Mouse (Mus musculus) liver, postnatal 0 days (tissue): Measurements from ENCODE around the gene Hpca. TPM values are rescaled to one million over a fixed set of nuclear protein-coding genes. Genes with fewer than 3 reads are reported as not detected.

Source experiments
- ATAC-seq: fragments of 200-750 bp; cut with Nextera tagmentation; 2 replicates; pipeline ENCODE4 v1.8.0; 2017; ENCODE audit warnings: mild to moderate bottlenecking, moderate library complexity
- DNase-seq: peaks from one replicate; pipeline ENCODE4 v3.0.0-alpha.2; 2016
- H3K27ac ChIP-seq: fragments of 300-500 bp; sonication (generic); 2 replicates; pipeline ENCODE4 v1.5.1; 2014; ENCODE audit warnings: antibody characterized with exemption, moderate library complexity, mild to moderate bottlenecking, low read depth
- H3K27me3 ChIP-seq: fragments of 300-500 bp; sonication (generic); 2 replicates; pipeline ENCODE4 v1.6.1; 2014; ENCODE audit warnings: low read length, control low read depth, mixed read lengths; ENCODE audit not compliant: insufficient read depth
- H3K36me3 ChIP-seq: fragments of 300-500 bp; sonication (generic); replicated peaks from 2 replicates; pipeline ENCODE4 v1.6.1; 2014; ENCODE audit warnings: mild to moderate bottlenecking, control low read depth, low read length, moderate library complexity, mixed read lengths; ENCODE audit not compliant: insufficient read depth
- H3K4me1 ChIP-seq: fragments of 300-500 bp; sonication (generic); 2 replicates; pipeline ENCODE4 v1.6.1; 2014; ENCODE audit warnings: antibody characterized with exemption, mild to moderate bottlenecking, control low read depth; ENCODE audit not compliant: insufficient read depth
- H3K4me2 ChIP-seq: fragments of 300-500 bp; sonication (generic); 2 replicates; pipeline ENCODE4 v1.6.1; 2014; ENCODE audit warnings: low read depth, mild to moderate bottlenecking, low read length, moderate library complexity, mixed read lengths
- H3K4me3 ChIP-seq: fragments of 300-500 bp; sonication (generic); 2 replicates; pipeline ENCODE4 v1.5.1; 2014; ENCODE audit warnings: low read depth, low read length
- H3K9ac ChIP-seq: fragments of 300-500 bp; sonication (generic); replicated peaks from 2 replicates; pipeline ENCODE4 v1.6.1; 2014; ENCODE audit warnings: mild to moderate bottlenecking, moderate library complexity
- H3K9me3 ChIP-seq: fragments of 300-500 bp; sonication (generic); 2 replicates; pipeline ENCODE4 v1.6.1; 2016; ENCODE audit warnings: mild to moderate bottlenecking, control low read depth, low read length, mixed read lengths
- CTCF ChIP-seq: sonication (generic); IDR thresholded peaks from 2 replicates; pipeline ENCODE4 v1.5.1; 2016; ENCODE audit warnings: antibody characterized with exemption, low read depth
- EP300 ChIP-seq: IDR thresholded peaks from 2 replicates; pipeline ENCODE4 v1.6.1; 2016; ENCODE audit warnings: antibody characterized with exemption, low read depth, mild to moderate bottlenecking
- WGBS: fragments of 180-500 bp; shearing (Covaris S2); extraction: QIAGEN DNeasy Blood & Tissue Kit; methylation state at CpG from one replicate; pipeline ENCODE4 v1.1.7; 2014; ENCODE audit not compliant: insufficient replicate concordance; 5-methylcytosine and 5-hydroxymethylcytosine counted together
- polyA plus RNA-seq: library from polyadenylated mRNA; unstranded; fragments of >200 nt; fragmentation: Nextera tagmentation; extraction: Ambion mirVana; gene quantifications from 2 replicates; pipeline ENCODE4 v1.2.1, GENCODE M21; 2015

Hpca gene
- polyA plus RNA-seq, 1 experiment from 2014 or later, result 0.18 TPM

GRCm38 (mm10) chr4:129113083-129113988, 8.5 kb downstream of the Hpca start:
- H3K36me3 ChIP-seq, result no peaks in the 10 kb centered on the region
- no peak overlapping the region for H3K9ac ChIP-seq
- DNase-seq (peak; percentile 86), ATAC-seq (peak; percentile 70)
- H3K27ac ChIP-seq, result no peak overlapping the region
- WGBS, result 35% methylated on average over 28 of the region's 28 CpGs
- H3K4me1 ChIP-seq, result no peaks in the 10 kb centered on the region
- H3K27me3 ChIP-seq, result peaks cover 11% of the 10 kb centered on the region; the same call in 1 of the 2 replicates
- H3K9me3 ChIP-seq, result no peaks in the 10 kb centered on the region
- no peak overlapping the region for H3K4me3 ChIP-seq
- TF ChIP-seq CTCF (peak; percentile 98), EP300 (no peak)
- no peak overlapping the region for H3K4me2 ChIP-seq

- no peak overlapping the region for H3K9ac ChIP-seq
- 76% methylated on average over 13 of the region's 13 CpGs for WGBS
- H3K4me3 ChIP-seq, result no peak overlapping the region
- no peak overlapping the region for H3K4me2 ChIP-seq
- DNase-seq, result no peak
- H3K4me1 ChIP-seq, result peaks cover 3% of the 10 kb centered on the region; the same call in 1 of the 2 replicates
- no peak overlapping the region for H3K27ac ChIP-seq
- H3K36me3 ChIP-seq, result no peaks in the 10 kb centered on the region
- no peaks in the 10 kb centered on the region for H3K9me3 ChIP-seq
- no peak for ATAC-seq
- peaks cover 11% of the 10 kb centered on the region; the same call in 1 of the 2 replicates for H3K27me3 ChIP-seq
- TF ChIP-seq EP300, result no peak
- no peak for TF ChIP-seq CTCF
Measured at GRCm38 (mm10) chr4:129112231-129112630, 9.6 kb downstream of the Hpca start.

- Histone ChIP-seq H3K9ac (no peak overlapping the region), H3K36me3 (no peaks in the 10 kb centered on the region), H3K4me2 (no peak overlapping the region), H3K27ac (no peak overlapping the region), H3K27me3 (peaks cover 9% of the 10 kb centered on the region; the same call in 1 of the 2 replicates), H3K4me1 (peaks cover 3% of the 10 kb centered on the region; the same call in 1 of the 2 replicates), H3K9me3 (no peaks in the 10 kb centered on the region), H3K4me3 (no peak overlapping the region)
- TF ChIP-seq EP300 (no peak), CTCF (peak; percentile 48)
- ATAC-seq (peak; percentile 43; the same call in 1 of the 2 replicates), DNase-seq (no peak)
- 54% methylated on average over 11 of the region's 11 CpGs for WGBS
Measured at GRCm38 (mm10) chr4:129111350-129111749, 10.5 kb downstream of the Hpca start.

- ATAC-seq (no peak), DNase-seq (no peak)
- Histone ChIP-seq H3K27me3 (peaks cover 8% of the 10 kb centered on the region; the same call in 1 of the 2 replicates), H3K9ac (no peak overlapping the region), H3K4me2 (no peak overlapping the region), H3K36me3 (no peaks in the 10 kb centered on the region), H3K4me1 (peaks cover 3% of the 10 kb centered on the region; the same call in 1 of the 2 replicates), H3K9me3 (no peaks in the 10 kb centered on the region), H3K4me3 (no peak overlapping the region), H3K27ac (no peak overlapping the region)
- TF ChIP-seq CTCF (no peak), EP300 (no peak)
- WGBS, result 87% methylated on average over 6 of the region's 6 CpGs
Measured at GRCm38 (mm10) chr4:129110804-129111203, 11.0 kb downstream of the Hpca start.

GRCm38 (mm10) chr4:129108624-129109023, 13.2 kb downstream of the Hpca start:
- WGBS, result 90% methylated on average over 7 of the region's 7 CpGs
- H3K27ac ChIP-seq, result no peak overlapping the region
- no peak overlapping the region for H3K4me3 ChIP-seq
- H3K9me3 ChIP-seq, result no peaks in the 10 kb centered on the region
- H3K4me2 ChIP-seq, result no peak overlapping the region
- no peak overlapping the region for H3K9ac ChIP-seq
- ATAC-seq (no peak), DNase-seq (no peak)
- H3K36me3 ChIP-seq, result no peaks in the 10 kb centered on the region
- peaks cover 3% of the 10 kb centered on the region; the same call in 1 of the 2 replicates for H3K4me1 ChIP-seq
- peaks cover 17% of the 10 kb centered on the region for H3K27me3 ChIP-seq
- no peak for TF ChIP-seq CTCF
- no peak for TF ChIP-seq EP300

- ATAC-seq, result no peak
- Histone ChIP-seq H3K27ac (no peak overlapping the region), H3K4me3 (no peak overlapping the region), H3K27me3 (peaks cover 17% of the 10 kb centered on the region), H3K9ac (no peak overlapping the region), H3K4me1 (peaks cover 3% of the 10 kb centered on the region; the same call in 1 of the 2 replicates), H3K36me3 (no peaks in the 10 kb centered on the region), H3K4me2 (no peak overlapping the region), H3K9me3 (no peaks in the 10 kb centered on the region)
- no peak for DNase-seq
- WGBS, result 56% methylated on average over 10 of the region's 10 CpGs
- no peak for TF ChIP-seq CTCF
- TF ChIP-seq EP300, result no peak
Measured at GRCm38 (mm10) chr4:129107348-129107899, 14.4 kb downstream of the Hpca start.
